Mouse (Mus musculus) effector memory CD4-positive, alpha-beta T cell, adult 7 months (primary cell): Measurements from ENCODE around the gene Polg2. TPM values are rescaled to one million over a fixed set of nuclear protein-coding genes. Genes with fewer than 3 reads are reported as not detected.

Experiments used
- polyA plus RNA-seq: library from polyadenylated mRNA; unstranded; fragments of 100-300 nt; shearing (Covaris generic); gene quantifications from one replicate; pipeline ENCODE4 v1.2.1, GENCODE M21; 2017

Gene Polg2
- 218 TPM for polyA plus RNA-seq

GRCm38 (mm10) chr11:106779388-106780088, at the start of gene Polg2:
TSS of gene Polg2 (minus strand) at chr11:106779537.

GRCm38 (mm10) chr11:106788775-106789459, 9.6 kb upstream of the Polg2 start, which contains the start of the genes Ddx5 and Cep95:
TSS of gene Ddx5 (minus strand) at chr11:106789185.
TSS of gene Cep95 (plus strand) at chr11:106789252.

GRCm38 (mm10) chr11:106751039-106752018, 28.0 kb downstream of the Polg2 start, which contains the start of gene Milr1:
TSS of gene Milr1 (plus strand) at chr11:106751226.

GRCm38 (mm10) chr11:106750121-106750751, 29.1 kb downstream of the Polg2 start, which contains the start of gene Pecam1:
TSS of gene Pecam1 (minus strand) at chr11:106750628.

Other genes with a start within 250 kb of the Polg2 start
- 70.2 TPM for gene Tex2, start 166.1 kb downstream of the Polg2 start, polyA plus RNA-seq
- 71.9 TPM for gene Pecam1, start 28.9 kb downstream of the Polg2 start, polyA plus RNA-seq
- gene Milr1, start 28.3 kb downstream of the Polg2 start, polyA plus RNA-seq: 12.5 TPM
- 1,133 TPM for gene Ddx5, start 9.6 kb upstream of the Polg2 start, polyA plus RNA-seq
- gene Cep95, start 9.7 kb upstream of the Polg2 start, polyA plus RNA-seq: 37.9 TPM
- gene Smurf2, start 141.2 kb upstream of the Polg2 start, polyA plus RNA-seq: 21.7 TPM
- 72.2 TPM for gene Kpna2, start 220.0 kb upstream of the Polg2 start, polyA plus RNA-seq
- gene 1810010H24Rik, start 246.1 kb upstream of the Polg2 start, polyA plus RNA-seq: 1.0 TPM